Mouse (Mus musculus) cerebellum, postnatal 36 days (tissue): Measurements from ENCODE around the gene Hmgb1.
A peak's percentile ranks its signal among the peaks of the same experiment; 100 is the strongest.

Experiments used
- DNase-seq, 2 experiments: peaks; one replicate each; pipeline ENCODE4 v3.0.0; 2021 to 2022; ENCODE audit warnings: mixed read lengths in 2 of 2

The Hmgb1 gene

DNA sequence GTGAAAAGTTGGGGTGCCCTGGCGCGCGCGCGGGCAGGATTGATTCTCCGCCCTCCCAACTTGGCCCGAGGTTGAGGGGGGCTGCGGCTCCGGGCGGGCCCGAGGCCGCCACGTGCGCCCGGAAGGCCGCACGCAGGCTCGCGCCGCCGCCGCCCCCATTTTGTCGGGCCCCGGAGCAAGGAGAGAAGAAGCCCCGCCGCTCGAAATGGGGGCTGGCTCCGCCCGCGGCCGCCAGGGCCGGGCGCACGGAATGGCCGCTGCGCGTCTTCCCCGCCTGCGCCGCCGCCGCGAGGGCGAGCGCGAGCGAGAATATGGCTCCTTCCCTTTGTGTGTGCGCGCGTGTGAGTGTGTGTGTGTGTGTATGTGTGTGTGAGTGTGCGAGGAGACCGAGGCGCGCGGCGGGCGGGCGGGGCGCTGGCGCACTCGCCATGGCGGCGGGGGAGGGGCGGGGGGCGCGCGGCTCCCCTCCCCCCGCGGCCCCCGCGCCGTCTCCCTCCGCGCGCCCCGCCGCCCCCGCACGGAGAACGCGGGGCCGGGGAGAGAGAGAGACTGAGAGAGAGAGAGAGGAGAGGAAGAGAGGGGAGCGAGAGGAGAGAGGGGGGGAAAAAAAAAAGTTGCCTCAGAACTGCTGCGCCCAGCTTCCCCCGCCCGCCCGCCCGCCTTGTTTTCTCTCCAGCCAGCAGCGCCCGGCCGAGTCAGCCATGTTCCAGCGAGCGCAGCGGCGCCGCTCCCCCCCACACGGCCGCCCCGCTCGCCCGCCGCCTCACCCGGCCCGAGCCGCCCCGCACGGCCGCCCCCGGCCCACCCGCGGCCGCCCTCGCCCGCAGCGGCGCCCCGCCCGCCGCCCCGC lies 132.5 kb downstream of the Hmgb1 start:
- peak; percentile 78 to 80 for DNase-seq

DNA sequence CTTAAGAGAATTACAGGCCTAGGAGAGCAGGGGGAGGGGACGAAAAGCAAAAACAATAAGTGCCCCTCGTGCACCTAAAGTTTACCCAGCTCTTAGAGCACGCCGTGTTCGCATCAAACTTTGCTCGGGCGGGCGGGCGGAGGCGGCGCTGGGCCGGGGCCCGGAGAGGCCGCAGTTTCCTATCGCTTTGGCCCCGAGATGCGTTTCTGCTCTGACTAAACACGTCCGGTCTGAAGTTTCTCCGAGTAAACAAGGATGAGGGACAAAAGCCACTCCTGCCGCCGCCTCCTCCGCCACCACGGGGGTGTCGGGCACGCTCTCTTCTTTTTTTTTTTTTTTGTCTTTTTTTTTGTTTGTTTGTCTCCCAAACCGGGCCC lies 133.1 kb downstream of the Hmgb1 start:
- DNase-seq: no peak

- DNase-seq: no peak
Observed at GRCm38 (mm10) chr5:149050588-149051160, 133.6 kb downstream of the Hmgb1 start.

- DNase-seq: no peak
Observed at GRCm38 (mm10) chr5:149049435-149049834, 134.9 kb downstream of the Hmgb1 start.

DNA sequence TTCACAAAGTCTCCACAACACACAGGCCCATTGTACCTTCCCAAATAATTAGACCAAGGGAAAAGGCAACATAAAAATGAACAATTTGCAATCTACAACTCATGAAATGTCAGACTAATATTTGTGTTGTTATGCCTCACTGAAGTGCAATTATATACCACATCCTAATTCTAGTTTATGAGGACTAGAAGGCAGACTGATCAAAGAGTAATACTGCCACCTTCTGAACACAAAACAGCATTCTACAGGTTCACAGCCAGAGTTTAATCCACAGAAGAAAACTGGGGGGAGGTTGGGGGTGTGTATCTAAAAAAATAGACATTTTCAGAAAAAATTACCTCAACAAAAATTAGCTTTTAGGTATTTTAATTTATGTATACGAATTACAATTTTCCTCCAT lies 135.3 kb downstream of the Hmgb1 start:
- no peak for DNase-seq

GRCm38 (mm10) chr5:149046650-149047049 lies 137.6 kb downstream of the Hmgb1 start:
- DNase-seq: no peak

- no peak for DNase-seq
Observed at GRCm38 (mm10) chr5:149045470-149046085, 138.7 kb downstream of the Hmgb1 start.

DNA sequence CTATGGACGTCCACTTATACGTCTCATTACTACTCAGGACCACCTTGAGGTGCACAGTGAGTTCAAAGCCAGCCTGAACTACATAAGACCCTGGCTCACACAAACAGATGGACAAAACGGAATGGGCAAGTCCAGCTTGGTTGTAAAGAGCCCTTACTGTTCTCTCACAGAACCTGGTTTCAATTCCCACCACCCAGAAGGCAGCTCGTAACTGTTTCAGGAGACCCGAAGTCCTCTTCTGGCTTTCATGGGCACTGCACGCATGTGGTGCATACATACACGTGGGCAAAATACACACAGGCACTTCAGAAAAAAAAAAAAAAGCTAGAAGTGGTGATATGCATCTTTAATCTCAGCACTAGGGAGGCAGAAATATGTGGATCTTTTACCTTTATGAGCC lies 139.2 kb downstream of the Hmgb1 start:
- DNase-seq: no peak

DNA sequence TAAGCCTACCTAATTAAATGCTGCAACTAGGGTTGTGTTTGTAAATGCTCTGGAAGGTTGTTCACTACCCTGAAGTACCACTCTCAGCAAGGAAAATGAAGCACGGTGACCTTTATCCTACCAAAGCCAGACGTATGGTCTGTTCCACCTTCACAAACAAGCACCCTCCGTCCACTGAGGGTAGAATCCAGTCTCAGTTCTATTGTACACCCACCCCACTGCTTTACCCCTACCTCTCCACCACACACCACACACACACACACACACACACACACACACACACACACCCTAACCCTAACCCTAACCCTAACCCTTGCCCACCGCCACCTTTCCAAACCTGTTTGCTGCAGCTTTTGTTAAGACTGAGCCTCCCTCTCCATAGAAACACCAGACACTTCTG lies 140.2 kb downstream of the Hmgb1 start:
- no peak for DNase-seq

GRCm38 (mm10) chr5:149043240-149043639 lies 141.0 kb downstream of the Hmgb1 start:
- peak; percentile 29 to 36 for DNase-seq

- DNase-seq: no peak
Observed at GRCm38 (mm10) chr5:149039825-149040224, 144.5 kb downstream of the Hmgb1 start.

DNA sequence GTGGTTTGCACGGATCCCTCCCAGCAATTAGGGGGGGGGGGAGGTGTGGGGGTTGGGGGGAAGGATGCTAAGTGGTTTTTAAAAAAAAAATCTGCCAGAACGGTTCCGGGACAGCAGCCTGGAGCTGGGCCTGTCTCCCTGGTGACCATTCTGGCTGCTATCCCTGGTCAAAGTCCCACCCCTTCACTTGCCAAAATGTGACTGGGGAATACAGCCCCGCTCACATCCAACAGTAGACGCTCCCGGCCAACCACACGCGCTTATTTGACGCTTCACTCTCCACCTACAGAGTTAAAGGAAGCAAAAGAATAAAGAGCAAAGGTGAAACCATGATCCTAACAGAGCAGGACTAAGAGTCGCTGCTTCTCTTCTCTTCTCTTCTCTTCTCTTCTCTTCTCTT lies 146.6 kb downstream of the Hmgb1 start:
- no peak for DNase-seq

- DNase-seq: no peak
Observed at GRCm38 (mm10) chr5:149036920-149037319, 147.4 kb downstream of the Hmgb1 start.

DNA sequence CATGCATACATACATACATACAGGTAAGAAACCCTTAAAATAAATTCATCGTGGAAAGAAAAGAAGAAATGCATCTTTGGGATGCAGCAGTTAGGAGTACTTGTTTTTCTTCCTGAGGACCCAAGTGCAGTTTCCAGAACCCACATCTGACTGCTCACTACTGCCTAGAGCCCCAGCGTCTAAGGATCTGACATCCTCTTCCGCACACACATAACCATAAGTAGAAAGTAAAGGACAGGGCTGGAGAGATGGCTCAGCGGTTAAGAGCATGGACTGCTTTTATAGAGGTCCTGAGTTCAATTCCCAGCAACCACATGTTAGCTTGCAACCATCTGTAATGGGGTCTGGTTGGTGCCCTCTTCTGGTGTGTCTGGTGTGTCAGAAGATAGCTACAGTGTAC lies 151.9 kb downstream of the Hmgb1 start:
- DNase-seq: no peak

DNA sequence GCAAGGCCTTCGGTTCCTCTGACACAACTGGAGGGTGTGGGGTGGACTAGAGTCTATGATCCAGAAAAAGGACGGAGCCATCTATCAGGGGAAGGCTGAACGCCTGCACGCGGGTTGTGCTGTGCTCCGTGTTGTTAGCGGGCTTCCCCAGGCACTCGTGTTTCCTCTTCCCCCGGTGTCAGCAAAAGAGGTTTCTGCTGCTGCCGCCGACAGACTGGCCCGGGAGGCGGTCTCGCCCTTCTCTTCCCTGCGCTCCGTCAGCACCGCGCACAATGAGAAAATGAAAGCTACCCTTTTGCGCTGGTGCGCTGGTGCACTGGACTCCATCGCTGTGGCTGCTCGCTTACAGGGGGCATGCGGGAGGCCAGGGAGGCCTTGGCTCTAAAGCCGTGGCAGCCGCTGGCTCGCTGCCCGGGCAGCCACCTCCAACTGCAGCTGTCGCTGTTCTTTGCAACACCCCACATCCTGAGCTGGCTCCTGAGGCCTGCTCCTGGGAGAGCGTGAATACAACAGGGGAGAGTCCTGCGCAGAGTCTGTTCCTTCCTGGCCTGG lies 153.0 kb downstream of the Hmgb1 start:
- peak; percentile 45 to 51 for DNase-seq

DNA sequence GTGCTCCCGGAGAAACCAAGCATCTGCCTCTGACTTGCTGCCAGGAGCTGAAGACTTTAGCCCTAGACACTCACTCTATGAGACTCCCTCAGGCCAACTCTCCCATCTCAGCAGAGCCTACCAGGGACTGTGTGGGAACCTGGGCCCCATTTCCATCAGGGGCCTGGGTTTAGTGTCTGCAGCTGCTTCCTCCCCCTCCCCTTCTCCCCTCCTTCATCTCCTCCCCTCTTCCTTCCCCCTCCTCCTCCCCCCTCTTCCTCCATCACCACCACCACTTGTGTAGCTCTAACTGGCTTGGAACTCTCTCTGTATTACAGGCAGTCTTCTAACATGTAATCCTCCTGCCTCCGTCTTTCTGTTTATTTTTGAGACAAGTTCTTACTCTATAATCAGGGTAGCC lies 154.2 kb downstream of the Hmgb1 start:
- DNase-seq: no peak

- no peak for DNase-seq
Observed at GRCm38 (mm10) chr5:149028394-149028793, 155.9 kb downstream of the Hmgb1 start.

DNA sequence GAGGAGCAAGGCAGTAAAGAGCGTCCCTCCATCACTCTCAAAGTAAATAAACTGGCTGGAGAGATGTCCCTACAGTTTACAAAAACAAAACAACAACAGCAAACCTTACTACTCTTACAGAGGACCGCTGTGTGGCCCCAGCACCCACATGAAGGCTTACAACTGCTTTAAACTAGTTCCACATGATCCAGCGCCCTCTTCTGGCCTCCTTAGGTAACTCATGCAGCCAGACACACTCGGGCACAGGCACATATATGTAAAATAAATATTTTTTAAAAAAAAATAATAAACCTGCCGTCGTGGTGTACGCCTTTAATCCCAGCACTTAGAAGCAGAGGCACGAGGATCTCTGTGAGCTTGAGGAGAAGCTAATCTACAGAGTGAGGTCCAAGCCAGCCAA lies 156.9 kb downstream of the Hmgb1 start:
- no peak for DNase-seq

DNA sequence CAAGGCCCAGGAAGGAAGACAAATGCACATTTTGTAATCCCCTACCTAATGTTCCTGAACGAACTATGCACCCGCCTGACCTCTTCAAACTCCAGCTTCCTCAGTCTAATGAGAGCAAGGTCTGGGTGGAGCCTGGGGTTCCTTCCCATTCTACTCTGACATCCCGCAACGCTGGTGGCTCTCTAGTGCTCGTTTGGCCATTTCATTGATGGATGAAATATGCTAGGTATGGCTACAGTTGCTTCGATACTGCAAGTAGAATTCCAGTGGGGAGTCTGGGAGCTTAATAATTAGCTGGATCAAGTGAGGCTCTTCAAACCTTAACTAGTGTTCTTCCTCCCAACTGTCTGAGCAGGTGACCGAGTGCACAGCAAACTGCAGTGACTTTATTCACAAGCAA lies 163.2 kb downstream of the Hmgb1 start:
- no peak for DNase-seq

- DNase-seq: no peak
Observed at GRCm38 (mm10) chr5:149020681-149021062, 163.6 kb downstream of the Hmgb1 start.

GRCm38 (mm10) chr5:149020059-149020680 lies 164.1 kb downstream of the Hmgb1 start:
- DNase-seq: no peak

DNA sequence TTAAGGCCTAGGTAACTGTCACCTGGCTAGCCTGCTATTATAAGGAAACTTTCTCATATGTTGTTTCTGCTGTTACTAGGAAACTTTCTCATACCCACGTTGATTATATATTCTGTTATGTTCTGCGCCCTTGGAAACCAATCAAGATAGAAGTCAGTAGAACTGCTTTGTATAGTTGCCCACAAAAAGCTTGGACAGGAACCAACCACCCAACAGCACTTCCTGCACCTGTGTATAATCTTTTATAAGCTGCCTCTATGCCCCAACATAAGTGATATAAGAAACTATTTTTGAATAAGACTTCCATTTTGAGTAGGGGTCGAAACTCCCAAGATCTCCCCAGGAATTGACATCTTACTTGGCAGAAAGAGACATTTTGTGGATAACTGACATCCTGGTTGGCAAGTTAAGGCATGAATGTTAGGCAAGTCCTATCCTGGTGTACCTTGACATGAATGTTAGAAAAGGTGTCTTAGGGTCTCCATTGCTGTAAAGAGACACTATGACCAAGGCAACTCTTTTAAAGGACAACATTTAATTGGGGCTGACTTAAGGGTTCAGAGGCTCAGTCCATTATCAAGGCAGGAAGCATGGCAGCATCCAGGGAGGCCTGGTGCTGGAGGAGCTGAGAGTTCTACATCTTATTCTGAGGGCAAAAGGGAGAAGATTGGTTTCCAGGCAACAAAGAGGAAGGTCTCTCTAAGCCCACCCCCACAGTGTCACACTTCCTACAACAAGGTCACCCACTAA lies 166.4 kb downstream of the Hmgb1 start:
- DNase-seq: no peak

DNA sequence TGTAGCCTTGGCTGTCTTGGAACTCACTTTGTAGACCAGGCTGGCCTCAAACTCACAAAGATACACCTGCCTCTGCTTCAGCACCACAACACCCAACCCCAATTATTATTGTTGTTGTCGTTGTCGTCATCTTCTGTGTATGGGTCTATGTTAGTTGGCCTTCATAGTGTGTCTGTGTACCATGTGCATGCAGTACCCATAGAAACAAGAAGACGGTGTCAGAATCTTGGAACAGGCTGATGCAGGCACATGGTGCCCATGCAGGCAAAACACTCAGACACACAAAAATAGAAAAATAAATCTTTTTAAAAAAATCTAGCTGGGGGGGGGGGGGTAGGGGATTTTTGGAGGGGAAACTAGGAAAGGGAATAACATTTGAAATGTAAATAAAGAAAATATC lies 167.1 kb downstream of the Hmgb1 start:
- DNase-seq: no peak
